Mouse (Mus musculus) thymus, postnatal 36 days (tissue): ENCODE results near the gene Atrn.

Experiments used
- DNase-seq, 2 experiments: peaks; one replicate each; pipeline ENCODE4 v3.0.0; 2022; ENCODE audit warnings: mixed read lengths in 2 of 2

Gene Atrn

DNA sequence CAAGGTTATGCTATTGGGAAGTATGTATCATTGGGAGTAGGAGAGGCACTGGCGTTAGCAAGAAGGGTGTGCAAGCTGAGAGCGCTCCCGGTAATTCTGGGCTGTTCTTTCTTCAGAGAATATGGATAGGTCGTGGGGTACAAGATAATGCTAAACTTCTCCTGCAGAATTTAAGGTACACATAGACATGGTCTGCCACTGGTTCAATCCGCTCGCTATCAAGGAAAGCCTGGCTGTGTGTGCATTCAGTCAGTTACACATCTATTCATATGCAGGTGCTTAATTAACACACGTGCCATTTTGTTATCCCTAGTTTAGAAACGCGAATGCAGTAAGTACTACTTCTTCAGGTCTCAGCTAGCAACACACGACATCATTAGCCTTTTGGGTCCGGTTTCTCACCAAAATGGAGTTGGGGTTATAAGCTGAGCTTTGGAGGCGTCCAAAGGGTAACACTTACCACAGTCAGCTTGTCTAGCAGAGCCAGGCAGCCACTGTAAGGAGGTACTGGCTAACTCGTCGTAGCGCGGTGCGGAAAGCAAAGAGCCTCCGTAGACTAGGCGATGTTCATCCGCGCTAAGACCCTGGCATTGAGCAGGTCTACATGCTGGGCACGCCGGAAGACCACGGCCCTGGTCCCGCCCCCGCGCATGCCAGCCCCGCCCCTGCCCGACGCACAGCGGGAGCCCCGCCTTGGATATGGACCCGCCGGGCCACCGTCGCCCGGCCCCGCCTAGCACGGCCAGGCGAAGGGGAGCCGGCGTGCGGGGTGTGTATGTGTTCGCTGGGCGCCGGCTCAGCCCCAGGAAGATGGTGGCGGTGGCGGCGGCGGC, at the start of gene Atrn, which contains the start of gene 4930402H24Rik:
Atrn (plus strand) TSS at position 745 of the 833 bp plus-strand sequence.
4930402H24Rik (minus strand) TSS at position 656 of the 833 bp plus-strand sequence.
- peak; percentile 93 to 95 for DNase-seq

GRCm38 (mm10) chr2:130862091-130862490, 44.2 kb upstream of the Atrn start:
- DNase-seq, result no peak

DNA sequence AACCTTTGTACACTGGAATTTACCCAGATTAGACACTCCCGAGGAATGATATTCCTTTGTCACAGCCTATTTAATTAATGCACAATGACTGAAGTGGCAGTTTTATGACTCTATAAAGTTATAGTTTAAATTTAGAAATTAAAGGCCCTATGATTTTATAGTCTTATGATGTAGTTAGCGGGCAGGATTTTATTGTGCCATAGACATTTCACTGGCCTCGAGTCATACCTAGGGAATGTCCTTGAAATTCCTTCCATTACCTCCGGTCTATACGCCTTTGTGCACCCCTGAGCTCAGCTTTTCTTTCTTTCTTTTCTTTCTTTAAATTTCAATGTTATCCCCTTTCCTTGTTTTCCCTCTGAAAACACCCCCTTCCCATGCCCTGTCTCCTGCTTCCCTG, 35.4 kb upstream of the Atrn start:
- no peak for DNase-seq

DNA sequence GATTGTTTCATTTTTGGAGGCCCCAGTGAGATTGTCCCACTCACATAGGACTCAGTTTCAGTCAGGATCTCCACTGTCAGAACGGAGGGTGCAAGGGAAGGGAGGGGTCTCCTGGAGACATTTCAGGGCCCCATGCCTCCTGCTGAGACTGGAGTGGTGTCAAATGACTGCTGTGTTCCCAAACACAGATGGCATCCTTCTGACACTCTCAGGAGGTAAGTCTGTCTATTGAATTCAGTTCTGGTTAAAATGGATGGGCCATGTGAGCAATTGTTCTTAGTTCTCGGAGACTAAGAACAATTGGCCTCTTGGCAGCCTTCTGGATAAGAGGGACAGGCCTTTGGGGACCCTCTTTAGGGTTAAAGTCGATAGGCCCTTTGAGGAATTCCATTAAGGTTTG, 28.9 kb upstream of the Atrn start:
- no peak for DNase-seq

DNA sequence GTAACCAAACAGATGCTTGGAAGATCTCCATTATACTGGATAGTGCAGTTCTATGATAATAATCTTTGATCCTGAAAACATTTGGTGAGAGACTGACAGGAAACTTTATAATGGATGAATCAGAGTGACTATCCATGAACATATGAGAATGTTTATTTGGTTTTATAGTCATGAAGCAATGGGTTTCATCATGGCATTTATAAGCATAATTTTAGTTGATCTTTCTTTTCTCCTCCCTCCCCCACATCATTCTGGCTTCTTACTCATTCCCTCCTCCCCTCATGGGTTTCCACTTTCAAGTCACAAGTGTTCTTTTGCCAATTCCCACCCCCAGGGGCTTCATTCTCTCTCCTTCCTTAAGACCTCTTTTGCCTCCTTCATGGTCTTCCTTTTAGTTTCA, 19.3 kb upstream of the Atrn start:
- no peak for DNase-seq

DNA sequence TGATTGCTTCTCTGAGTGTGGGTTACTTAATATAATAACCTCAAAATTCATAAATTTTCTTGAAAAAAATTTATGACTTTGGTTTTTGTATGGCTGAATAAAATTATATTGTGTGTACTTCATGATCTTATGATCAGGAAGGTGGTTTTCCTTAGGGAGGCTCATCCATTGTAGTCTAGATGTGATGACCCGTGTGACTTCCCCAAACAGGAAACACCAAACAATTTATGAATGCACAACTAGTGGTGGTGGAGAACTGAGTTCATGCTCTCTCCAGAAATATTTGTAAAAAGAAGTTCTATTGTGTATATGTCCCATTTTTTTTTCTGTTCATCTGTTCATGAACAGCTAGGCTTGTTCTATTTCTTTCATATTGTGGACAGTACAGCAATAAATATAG, 18.8 kb upstream of the Atrn start:
- no peak for DNase-seq

GRCm38 (mm10) chr2:130896944-130897343, 9.4 kb upstream of the Atrn start:
- DNase-seq, result no peak

- no peak for DNase-seq
Observed at GRCm38 (mm10) chr2:130897856-130898255, 8.4 kb upstream of the Atrn start.

DNA sequence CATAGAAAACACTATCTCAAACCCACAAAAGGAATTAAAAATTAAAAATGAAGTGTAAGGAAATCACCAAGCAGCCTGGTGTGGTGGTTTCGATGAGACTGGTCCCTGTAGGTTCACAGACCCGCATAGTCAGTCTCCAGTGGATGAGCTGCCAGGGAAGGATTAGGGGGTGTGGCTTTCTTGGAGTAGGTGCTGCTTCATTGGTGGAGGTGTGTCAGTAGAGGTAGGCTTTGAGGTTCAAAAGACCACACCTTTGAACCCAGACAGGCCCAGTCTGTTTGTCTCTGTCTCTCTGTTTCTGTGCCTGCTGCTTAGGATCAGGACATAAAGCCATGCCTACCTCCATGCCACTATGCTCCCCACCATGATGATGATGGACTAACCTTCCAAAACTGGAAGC, 7.5 kb upstream of the Atrn start:
- no peak for DNase-seq

- no peak for DNase-seq
Observed at GRCm38 (mm10) chr2:130906584-130907315, 455 bp downstream of the Atrn start.

- DNase-seq, result no peak
Observed at GRCm38 (mm10) chr2:130911691-130912090, 5.4 kb downstream of the Atrn start.

GRCm38 (mm10) chr2:130914873-130915272, 8.6 kb downstream of the Atrn start:
- no peak for DNase-seq

- DNase-seq, result no peak
Observed at GRCm38 (mm10) chr2:130916521-130917147, 10.3 kb downstream of the Atrn start.

DNA sequence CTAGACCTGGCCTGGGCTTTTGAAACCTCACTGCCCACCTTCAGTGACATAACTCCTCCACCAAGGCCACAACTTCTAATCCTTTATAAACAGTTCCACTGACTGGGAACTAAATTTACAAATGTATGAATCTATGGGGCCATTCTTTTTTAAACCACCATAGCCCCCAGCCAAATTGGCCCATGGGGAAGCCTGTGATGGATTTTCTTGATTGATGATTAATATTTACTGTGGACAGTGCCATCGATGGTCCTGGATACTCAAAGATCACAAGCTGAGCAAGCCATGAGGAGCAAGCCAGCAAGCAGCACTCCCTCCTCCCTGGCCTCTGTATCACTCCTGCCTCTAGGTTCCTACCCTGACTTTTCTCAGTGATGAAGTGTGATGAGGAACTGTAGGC, 11.4 kb downstream of the Atrn start:
- DNase-seq, result no peak

DNA sequence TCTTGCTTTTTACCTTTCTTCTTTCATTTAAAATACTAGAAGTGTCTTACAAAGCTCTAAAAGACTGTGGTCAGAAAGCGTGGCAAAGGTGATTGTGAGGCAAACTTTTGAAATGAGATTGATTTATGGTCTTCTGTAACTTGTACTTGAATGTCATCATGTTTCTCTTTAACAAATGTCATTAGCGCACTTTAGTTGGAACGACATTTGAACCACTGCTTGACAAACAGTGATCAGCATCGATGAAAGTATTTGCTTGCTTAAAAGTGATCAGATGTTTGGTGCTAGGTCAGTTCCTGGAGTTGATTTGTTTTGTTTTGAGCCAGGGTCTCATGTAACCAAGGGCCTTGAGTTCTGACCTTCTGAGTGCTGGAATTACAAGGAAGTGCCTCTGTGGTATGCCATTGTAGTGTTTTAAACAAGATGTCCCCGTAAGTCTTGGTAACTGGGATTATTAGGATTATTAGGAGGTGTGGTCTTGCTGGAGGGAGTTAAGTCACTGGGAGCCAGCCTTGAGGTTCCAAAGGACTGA, 12.8 kb downstream of the Atrn start:
- no peak for DNase-seq

- DNase-seq, result no peak
Observed at GRCm38 (mm10) chr2:130924950-130925349, 18.7 kb downstream of the Atrn start.

DNA sequence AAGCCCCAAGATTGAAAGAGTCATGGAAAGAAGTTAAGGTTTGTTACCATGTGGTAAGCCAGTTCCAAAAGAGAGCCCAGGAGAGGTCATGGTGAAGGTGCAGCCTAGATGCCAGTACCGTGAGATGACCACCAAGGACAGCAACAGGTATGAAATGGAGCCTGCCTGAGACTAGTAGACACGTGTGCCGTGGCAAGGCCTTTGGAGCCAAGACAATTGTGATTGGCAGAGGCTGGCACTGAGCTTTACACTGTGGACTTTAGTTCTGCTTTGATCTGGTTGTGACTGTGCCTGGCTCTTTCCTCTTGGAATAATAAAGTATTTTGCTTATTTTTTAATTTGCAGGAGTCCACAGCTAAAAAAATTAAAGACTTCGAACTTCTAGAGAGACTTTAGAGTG, 21.7 kb downstream of the Atrn start:
- no peak for DNase-seq

GRCm38 (mm10) chr2:130928530-130928929, 22.2 kb downstream of the Atrn start:
- no peak for DNase-seq

- DNase-seq, result no peak
Observed at GRCm38 (mm10) chr2:130929994-130930393, 23.7 kb downstream of the Atrn start.

GRCm38 (mm10) chr2:130932865-130933264, 26.6 kb downstream of the Atrn start:
- DNase-seq, result no peak

- DNase-seq, result no peak
Observed at GRCm38 (mm10) chr2:130949781-130950180, 43.5 kb downstream of the Atrn start.

DNA sequence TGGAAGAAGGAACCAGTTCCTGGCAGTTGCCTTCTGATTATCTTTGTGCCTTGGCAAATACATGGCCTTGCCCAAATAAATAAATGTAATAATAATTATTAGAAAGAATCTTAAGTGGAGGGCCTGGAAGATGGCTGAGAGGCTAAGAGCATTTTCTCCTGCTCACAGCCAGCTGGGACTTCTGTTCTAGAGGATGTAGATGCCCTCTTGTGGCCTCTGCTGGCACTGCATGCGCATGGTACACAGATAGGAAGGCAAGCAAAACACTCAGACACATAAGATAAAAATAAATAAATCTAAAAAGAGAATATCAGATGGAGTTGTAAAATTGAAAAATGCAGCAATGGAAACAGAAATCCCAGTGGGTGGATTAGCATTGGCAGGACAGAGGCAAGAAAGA, 44.3 kb downstream of the Atrn start:
- peak; percentile 68 to 79 for DNase-seq

GRCm38 (mm10) chr2:130958906-130959305, 52.6 kb downstream of the Atrn start:
- no peak for DNase-seq
